Mouse (Mus musculus) forebrain, embryonic 13.5 days (tissue): ENCODE measurements around the gene Zbtb1. TPM values are rescaled to one million over a fixed set of nuclear protein-coding genes. Genes with fewer than 3 reads are reported as not detected.

Experiments
- ATAC-seq: fragments of 200-750 bp; cut with Nextera tagmentation; 2 replicates; pipeline ENCODE4 v1.8.0; 2017
- H3K27ac ChIP-seq: fragments of 300-500 bp; sonication (generic); 2 replicates; pipeline ENCODE4 v1.5.1; 2015; ENCODE audit warnings: inconsistent platforms, mild to moderate bottlenecking, moderate library complexity
- H3K27me3 ChIP-seq: fragments of 300-500 bp; sonication (generic); 2 replicates; pipeline ENCODE4 v1.6.1; 2015; ENCODE audit warnings: mild to moderate bottlenecking, inconsistent platforms
- H3K36me3 ChIP-seq: fragments of 300-500 bp; sonication (generic); 2 replicates; pipeline ENCODE4 v1.6.1; 2015; ENCODE audit warnings: mild to moderate bottlenecking, inconsistent platforms; ENCODE audit not compliant: poor library complexity, severe bottlenecking
- H3K4me1 ChIP-seq: fragments of 300-500 bp; sonication (generic); 2 replicates; pipeline ENCODE4 v1.6.1; 2015; ENCODE audit warnings: inconsistent platforms
- H3K4me2 ChIP-seq: fragments of 300-500 bp; sonication (generic); 2 replicates; pipeline ENCODE4 v1.6.1; 2015; ENCODE audit warnings: inconsistent platforms, mild to moderate bottlenecking, moderate library complexity
- H3K4me3 ChIP-seq: fragments of 300-500 bp; sonication (generic); 2 replicates; pipeline ENCODE4 v1.5.1; 2015; ENCODE audit warnings: mild to moderate bottlenecking, inconsistent platforms
- H3K9ac ChIP-seq: fragments of 300-500 bp; sonication (generic); 2 replicates; pipeline ENCODE4 v1.6.1; 2015; ENCODE audit warnings: mild to moderate bottlenecking, inconsistent platforms
- H3K9me3 ChIP-seq: fragments of 300-500 bp; sonication (generic); replicated peaks from 2 replicates; pipeline ENCODE4 v1.6.1; 2016; ENCODE audit warnings: inconsistent platforms
- whole genome bisulfite sequencing: fragments of 180-500 bp; shearing (Covaris S2); methylation state at CpG from one replicate; pipeline ENCODE4 v1.1.7; 2015; 5-methylcytosine and 5-hydroxymethylcytosine counted together
- polyA plus RNA-seq: library from polyadenylated mRNA; unstranded; fragments of >200 nt; fragmentation: Nextera tagmentation; extraction: Ambion mirVana; gene quantifications from 2 replicates; pipeline ENCODE4 v1.2.1, GENCODE M21; 2015

The Zbtb1 gene
- polyA plus RNA-seq, 1 experiment from 2014 or later: 5.6 TPM

- Histone ChIP-seq H3K4me1 (peaks cover 27% of the 10 kb centered on the region), H3K9ac (no peak overlapping the region), H3K27ac (no peak overlapping the region), H3K4me2 (0 out of 2 replicates have a peak overlapping the region, but pooled peaks have one; percentile 84), H3K36me3 (no peaks in the 10 kb centered on the region), H3K27me3 (no peaks in the 10 kb centered on the region), H3K9me3 (no peaks in the 10 kb centered on the region), H3K4me3 (no peak overlapping the region)
- 80% methylated on average over 5 of the region's 7 CpGs for WGBS
- ATAC-seq: no peak
Measured at GRCm38 (mm10) chr12:76372881-76373818, 3.1 kb downstream of the Zbtb1 start.

- no peak overlapping the region for H3K4me3 ChIP-seq
- WGBS: 73% methylated on average over 6 of the region's 6 CpGs
- peaks cover 21% of the 10 kb centered on the region for H3K4me1 ChIP-seq
- no peak overlapping the region for H3K9ac ChIP-seq
- no peaks in the 10 kb centered on the region for H3K9me3 ChIP-seq
- H3K27me3 ChIP-seq: no peaks in the 10 kb centered on the region
- ATAC-seq: no peak
- no peak overlapping the region for H3K27ac ChIP-seq
- no peaks in the 10 kb centered on the region for H3K36me3 ChIP-seq
- H3K4me2 ChIP-seq: no peak overlapping the region
Measured at GRCm38 (mm10) chr12:76373991-76374390, 3.9 kb downstream of the Zbtb1 start.

DNA sequence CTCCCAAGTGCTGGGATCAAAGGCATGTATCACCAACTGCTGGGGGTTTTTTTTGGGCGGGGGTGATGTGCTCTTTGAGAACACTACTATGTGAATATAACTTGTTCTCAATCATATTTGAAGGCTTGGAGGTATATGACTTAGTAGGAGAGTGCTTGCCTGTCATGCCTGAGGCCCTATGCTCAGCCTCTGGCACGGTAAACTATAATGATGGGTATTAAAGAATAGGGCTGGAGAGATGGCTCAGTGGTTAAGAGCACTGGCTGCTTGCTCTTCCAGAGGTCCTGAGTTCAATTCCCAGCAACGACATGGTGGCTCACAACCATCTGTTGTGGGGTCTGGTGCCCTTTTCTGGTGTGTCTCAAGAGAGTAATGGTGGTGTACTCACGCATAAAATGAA is 4.8 kb downstream of the Zbtb1 start:
- Histone ChIP-seq H3K9ac (no peak overlapping the region), H3K36me3 (no peaks in the 10 kb centered on the region), H3K27me3 (no peaks in the 10 kb centered on the region), H3K9me3 (no peaks in the 10 kb centered on the region), H3K4me3 (no peak overlapping the region), H3K27ac (no peak overlapping the region), H3K4me1 (peaks cover 21% of the 10 kb centered on the region), H3K4me2 (no peak overlapping the region)
- ATAC-seq: no peak
- WGBS: 82% methylated on average over 4 of the region's 4 CpGs

DNA sequence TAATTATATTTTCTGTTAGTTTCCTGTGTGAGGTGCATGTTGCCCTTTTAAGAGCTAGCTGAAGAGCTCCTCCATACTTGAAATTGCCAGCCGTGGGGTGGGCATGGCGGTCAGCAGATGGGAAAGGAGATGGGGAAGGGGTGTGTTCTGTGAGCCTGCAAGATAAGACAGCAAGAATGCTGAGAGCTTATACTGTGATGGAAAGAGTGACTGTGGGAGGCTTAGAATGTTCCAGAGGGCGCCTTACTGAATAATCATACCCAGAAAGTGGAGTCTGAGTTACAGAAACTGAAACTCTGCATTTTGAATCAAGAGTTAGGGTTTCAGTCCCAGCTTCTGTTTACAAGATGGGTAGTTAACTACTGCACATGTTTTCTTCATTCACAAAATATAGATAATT is 5.4 kb downstream of the Zbtb1 start:
- no peak for ATAC-seq

DNA sequence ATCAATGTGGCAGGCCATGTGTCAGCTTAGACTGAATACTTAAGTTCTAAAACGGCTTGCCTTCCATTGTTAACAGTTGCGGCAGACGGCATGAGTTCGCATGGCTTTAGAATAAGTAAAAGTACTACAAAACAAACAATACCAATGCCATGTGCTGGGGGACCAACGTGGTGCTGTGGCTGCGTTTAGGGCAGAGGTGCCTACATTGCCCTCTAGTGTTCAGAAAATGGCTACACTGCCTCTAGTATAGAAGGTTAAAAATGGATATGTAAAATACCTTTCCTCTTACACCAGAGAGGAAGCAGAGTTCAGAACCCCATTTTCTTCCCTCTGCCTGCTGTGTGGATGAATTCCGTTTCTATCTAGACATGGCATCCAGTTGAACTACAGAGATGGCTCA is 6.6 kb downstream of the Zbtb1 start:
- H3K4me3 ChIP-seq: no peak overlapping the region
- no peak for ATAC-seq

More for the DNA sequence above, 5.4 kb downstream of the Zbtb1 start:
- Histone ChIP-seq H3K27me3 (no peaks in the 10 kb centered on the region), H3K4me2 (no peak overlapping the region), H3K4me3 (no peak overlapping the region), H3K36me3 (no peaks in the 10 kb centered on the region), H3K9me3 (no peaks in the 10 kb centered on the region), H3K4me1 (peaks cover 21% of the 10 kb centered on the region), H3K9ac (no peak overlapping the region), H3K27ac (no peak overlapping the region)
- WGBS: 88% methylated on average over 3 of the region's 3 CpGs

DNA sequence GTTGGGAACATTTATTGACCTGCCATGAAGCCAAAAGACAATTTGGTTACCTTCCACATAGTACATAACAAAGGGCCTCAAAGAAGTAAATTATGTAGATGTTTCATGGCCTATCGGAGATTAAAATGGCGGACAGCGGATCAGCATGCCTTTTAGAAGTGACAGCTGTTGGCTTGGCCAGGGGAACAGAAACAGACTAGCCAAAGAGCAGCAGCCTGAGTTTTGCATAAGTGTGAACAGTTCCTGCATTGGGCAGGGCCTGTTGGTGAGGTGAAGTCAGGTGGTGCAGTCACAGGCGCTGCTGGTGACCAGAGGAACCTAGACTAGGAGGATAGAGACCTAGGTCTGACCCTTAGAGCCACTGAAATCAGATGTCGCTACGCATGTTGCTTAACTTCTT is 7.0 kb downstream of the Zbtb1 start:
- Histone ChIP-seq H3K27me3 (no peaks in the 10 kb centered on the region), H3K4me1 (peaks cover 13% of the 10 kb centered on the region), H3K27ac (no peak overlapping the region), H3K9me3 (no peaks in the 10 kb centered on the region), H3K36me3 (no peaks in the 10 kb centered on the region), H3K9ac (no peak overlapping the region), H3K4me2 (no peak overlapping the region), H3K4me3 (no peak overlapping the region)
- ATAC-seq: no peak
- WGBS: 95% methylated on average over 6 of the region's 6 CpGs

More for the DNA sequence above, 6.6 kb downstream of the Zbtb1 start:
- Histone ChIP-seq H3K36me3 (no peaks in the 10 kb centered on the region), H3K4me2 (no peak overlapping the region), H3K27ac (no peak overlapping the region), H3K4me1 (peaks cover 17% of the 10 kb centered on the region), H3K27me3 (no peaks in the 10 kb centered on the region), H3K9ac (no peak overlapping the region), H3K9me3 (no peaks in the 10 kb centered on the region)
- 30% methylated on average over 7 of the region's 7 CpGs for WGBS

DNA sequence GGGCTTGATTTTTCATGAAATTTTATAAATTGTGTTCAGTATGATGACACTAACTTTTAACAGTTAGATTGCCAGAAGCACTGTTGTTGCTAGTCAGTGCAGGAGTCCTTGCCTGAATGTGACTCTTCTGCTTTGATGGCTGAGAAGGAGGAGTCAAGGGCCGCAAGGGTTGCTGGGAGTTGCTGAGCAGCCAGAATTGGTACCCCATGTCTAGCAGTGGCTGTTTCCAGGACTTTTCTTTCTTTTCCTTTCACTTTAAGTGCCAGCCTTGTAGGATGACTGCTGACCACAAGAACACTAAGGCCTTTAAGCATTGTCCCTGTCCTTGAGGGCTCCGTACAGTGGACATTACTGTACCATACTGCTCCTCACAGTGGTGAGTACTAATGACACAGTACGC is 7.7 kb downstream of the Zbtb1 start:
- H3K4me3 ChIP-seq: no peak overlapping the region
- H3K9ac ChIP-seq: no peak overlapping the region
- no peak overlapping the region for H3K27ac ChIP-seq
- H3K9me3 ChIP-seq: no peaks in the 10 kb centered on the region
- no peaks in the 10 kb centered on the region for H3K27me3 ChIP-seq
- H3K36me3 ChIP-seq: no peaks in the 10 kb centered on the region
- H3K4me2 ChIP-seq: no peak overlapping the region
- H3K4me1 ChIP-seq: peaks cover 6% of the 10 kb centered on the region; the same call in 1 of the 2 replicates
- ATAC-seq: no peak
- 92% methylated on average over 3 of the region's 3 CpGs for WGBS

- no peaks in the 10 kb centered on the region for H3K27me3 ChIP-seq
- H3K36me3 ChIP-seq: no peaks in the 10 kb centered on the region
- H3K9me3 ChIP-seq: no peaks in the 10 kb centered on the region
- 92% methylated on average over 5 of the region's 5 CpGs for WGBS
- 0 out of 2 replicates have a peak, but pooled peaks cover 2% of the 10 kb centered on the region for H3K4me1 ChIP-seq
- no peak overlapping the region for H3K4me2 ChIP-seq
- no peak for ATAC-seq
- no peak overlapping the region for H3K27ac ChIP-seq
- H3K4me3 ChIP-seq: no peak overlapping the region
- no peak overlapping the region for H3K9ac ChIP-seq
Measured at GRCm38 (mm10) chr12:76378556-76378955, 8.5 kb downstream of the Zbtb1 start.

DNA sequence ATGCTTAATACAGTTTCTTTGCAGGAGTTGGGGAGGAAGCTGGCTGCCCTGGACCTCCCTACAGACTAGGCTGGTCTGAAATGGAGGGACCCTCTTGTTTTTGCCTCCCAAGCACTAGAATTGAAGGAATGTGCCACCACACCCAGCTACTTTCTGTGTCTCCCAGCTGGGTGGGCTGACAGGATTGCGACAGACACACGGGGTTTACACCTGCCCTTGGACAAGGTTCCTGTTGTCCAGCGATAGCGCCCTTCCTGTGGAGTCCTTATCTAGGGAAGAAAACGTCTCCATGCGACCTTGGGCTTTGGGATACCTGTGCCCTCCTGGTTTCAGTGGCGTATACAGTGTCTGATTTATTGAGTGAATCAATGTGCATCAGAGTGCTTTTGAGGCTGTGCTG is 10.1 kb downstream of the Zbtb1 start:
- no peak for ATAC-seq
- H3K27me3 ChIP-seq: no peaks in the 10 kb centered on the region
- H3K4me3 ChIP-seq: no peak overlapping the region
- H3K9me3 ChIP-seq: no peaks in the 10 kb centered on the region
- WGBS: over 99% methylated on average over 7 of the region's 7 CpGs
- H3K27ac ChIP-seq: no peak overlapping the region
- H3K9ac ChIP-seq: no peak overlapping the region
- H3K4me1 ChIP-seq: no peaks in the 10 kb centered on the region
- peaks cover 2% of the 10 kb centered on the region for H3K36me3 ChIP-seq
- no peak overlapping the region for H3K4me2 ChIP-seq

DNA sequence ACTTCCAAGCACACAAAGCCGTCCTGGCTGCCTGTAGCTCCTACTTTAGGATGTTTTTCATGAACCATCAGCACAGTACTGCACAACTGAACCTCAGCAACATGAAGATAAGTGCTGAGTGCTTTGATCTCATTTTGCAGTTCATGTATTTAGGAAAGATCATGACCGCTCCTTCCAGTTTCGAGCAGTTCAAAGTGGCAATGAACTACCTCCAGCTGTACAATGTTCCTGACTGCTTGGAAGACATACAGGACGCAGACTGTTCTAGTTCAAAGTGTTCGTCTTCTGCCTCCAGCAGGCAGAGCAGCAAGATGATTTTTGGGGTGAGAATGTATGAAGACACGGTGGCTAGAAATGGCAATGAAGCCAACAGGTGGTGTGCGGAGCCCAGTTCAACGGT is 15.3 kb downstream of the Zbtb1 start:
- peaks cover 28% of the 10 kb centered on the region for H3K36me3 ChIP-seq
- H3K4me2 ChIP-seq: no peak overlapping the region
- ATAC-seq: no peak
- H3K27me3 ChIP-seq: no peaks in the 10 kb centered on the region
- no peak overlapping the region for H3K9ac ChIP-seq
- WGBS: 97% methylated on average over 8 of the region's 8 CpGs
- H3K27ac ChIP-seq: no peak overlapping the region
- H3K9me3 ChIP-seq: no peaks in the 10 kb centered on the region
- H3K4me1 ChIP-seq: peaks cover 4% of the 10 kb centered on the region; the same call in 1 of the 2 replicates
- no peak overlapping the region for H3K4me3 ChIP-seq

- Histone ChIP-seq H3K9ac (no peak overlapping the region), H3K4me3 (no peak overlapping the region), H3K27me3 (no peaks in the 10 kb centered on the region), H3K9me3 (no peaks in the 10 kb centered on the region), H3K4me2 (no peak overlapping the region), H3K27ac (no peak overlapping the region), H3K36me3 (peaks cover 28% of the 10 kb centered on the region), H3K4me1 (peaks cover 4% of the 10 kb centered on the region; the same call in 1 of the 2 replicates)
- WGBS: 74% methylated on average over 11 of the region's 11 CpGs
- ATAC-seq: 0 out of 2 replicates have a peak, but pooled peaks have one; percentile 58
Measured at GRCm38 (mm10) chr12:76388794-76389193, 18.7 kb downstream of the Zbtb1 start.

- Histone ChIP-seq H3K9ac (no peak overlapping the region), H3K4me3 (no peak overlapping the region), H3K27ac (no peak overlapping the region), H3K36me3 (peaks cover 11% of the 10 kb centered on the region), H3K4me2 (no peak overlapping the region), H3K4me1 (peaks cover 4% of the 10 kb centered on the region; the same call in 1 of the 2 replicates), H3K9me3 (no peaks in the 10 kb centered on the region), H3K27me3 (no peaks in the 10 kb centered on the region)
- 79% methylated on average over 3 of the region's 3 CpGs for WGBS
- no peak for ATAC-seq
Measured at GRCm38 (mm10) chr12:76391595-76392271, 21.7 kb downstream of the Zbtb1 start.
